ENCODE assay signal across 9 mouse cellular contexts in the genomic region with DNA sequence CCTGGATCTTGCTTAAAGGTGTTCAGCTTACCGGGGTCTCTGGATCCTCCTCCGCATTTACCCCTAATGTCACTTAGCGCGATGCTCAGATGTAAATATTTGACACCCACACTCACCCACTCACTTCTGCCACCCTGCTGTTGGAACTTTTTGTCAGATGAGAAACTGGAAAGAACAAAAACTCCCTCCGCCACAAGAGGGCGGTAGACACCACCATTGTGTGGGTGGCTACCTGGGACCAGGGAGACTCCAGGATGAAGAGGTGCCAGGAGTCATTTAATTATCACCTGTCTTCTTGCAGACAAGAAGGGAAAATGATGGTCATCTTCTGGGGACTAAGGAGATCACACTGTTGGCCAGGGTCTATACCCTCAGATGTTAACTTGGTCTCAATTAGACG. TPM values are rescaled to one million over a fixed set of nuclear protein-coding genes. Genes with fewer than 3 reads are reported as not detected.
DNase-seq lines count a peak whose midpoint lies in the region; ATAC-seq and TF ChIP-seq lines count a peak whose summit lies in the region.
"Had no signal": no experiment of that assay in that cellular context is flagged by ENCODE, and none has a peak within 500 bp of the region (broad histone marks: within the 10 kb centered on the region; RNA-seq: fewer than 3 reads in every experiment).

No protein-coding gene starts in this region.

- no peaks in the 10 kb centered on the region for H3K4me1 ChIP-seq in forebrain, postnatal 0 days (ENCODE audit: insufficient read depth)
- 0 out of 2 replicates have a peak, but pooled peaks cover 6% of the 10 kb centered on the region for H3K4me1 ChIP-seq in forebrain, embryonic 15.5 days
- H3K4me1 ChIP-seq in embryonic facial prominence, embryonic 11.5 days (ENCODE audit: control insufficient read depth, insufficient read depth, low read length), result no peaks in the 10 kb centered on the region
- H3K4me1 ChIP-seq in testis, adult 2 months (ENCODE audit: control insufficient read depth, insufficient read depth, low read length), result peaks cover 16% of the 10 kb centered on the region

- no peaks in the 10 kb centered on the region for H3K27me3 ChIP-seq in forebrain, postnatal 0 days (ENCODE audit: insufficient read depth, low read length)
- H3K27me3 ChIP-seq in forebrain, embryonic 15.5 days, result no peaks in the 10 kb centered on the region
- no peaks in the 10 kb centered on the region for H3K27me3 ChIP-seq in embryonic facial prominence, embryonic 11.5 days (ENCODE audit: control insufficient read depth, insufficient read depth, low read length)
- H3K27me3 ChIP-seq in testis, adult 2 months (ENCODE audit: control insufficient read depth, insufficient read depth, low read length), result no peaks in the 10 kb centered on the region
- H3K27me3 ChIP-seq: limb, embryonic 15.5 days had no signal

- no peaks in the 10 kb centered on the region for H3K36me3 ChIP-seq in forebrain, postnatal 0 days (ENCODE audit: insufficient read depth)
- no peaks in the 10 kb centered on the region for H3K36me3 ChIP-seq in forebrain, embryonic 15.5 days
- no peaks in the 10 kb centered on the region for H3K36me3 ChIP-seq in embryonic facial prominence, embryonic 11.5 days (replicated peaks; ENCODE audit: control insufficient read depth, insufficient read depth, low read depth, low read length)
- H3K36me3 ChIP-seq in testis, adult 2 months (ENCODE audit: control insufficient read depth, insufficient read depth, low read length), result no peaks in the 10 kb centered on the region
- H3K36me3 ChIP-seq: limb, embryonic 15.5 days had no signal

- no peak overlapping the region for H3K27ac ChIP-seq in forebrain, postnatal 0 days (ENCODE audit: low read depth, low read length)
- H3K27ac ChIP-seq in forebrain, embryonic 15.5 days (replicated peaks), result no peak overlapping the region
- no peak overlapping the region for H3K27ac ChIP-seq in embryonic facial prominence, embryonic 11.5 days (replicated peaks; ENCODE audit: low read depth, low read length)
- no peak overlapping the region for H3K27ac ChIP-seq in testis, adult 2 months (ENCODE audit: control insufficient read depth, insufficient read depth, low read depth, low read length)
- H3K27ac ChIP-seq: limb, embryonic 15.5 days had no signal

- ATAC-seq in forebrain, postnatal 0 days, result no peak
- no peak for ATAC-seq in forebrain, embryonic 15.5 days (replicated peaks)
- no peak for ATAC-seq in embryonic facial prominence, embryonic 11.5 days (replicated peaks; ENCODE audit: insufficient number of reproducible peaks, low FRiP score, low TSS enrichment, low read depth)

- H3K9ac ChIP-seq in forebrain, postnatal 0 days, result no peak overlapping the region
- no peak overlapping the region for H3K9ac ChIP-seq in forebrain, embryonic 15.5 days (replicated peaks)
- H3K9ac ChIP-seq in embryonic facial prominence, embryonic 11.5 days (replicated peaks; ENCODE audit: low read length), result no peak overlapping the region
- H3K9ac ChIP-seq: limb, embryonic 15.5 days had no signal

- WGBS in forebrain, postnatal 0 days, result 27% methylated on average over 7 of the region's 7 CpGs
- 22% methylated on average over 7 of the region's 7 CpGs for whole genome bisulfite sequencing in forebrain, embryonic 15.5 days
- WGBS in embryonic facial prominence, embryonic 11.5 days, result 21% methylated on average over 7 of the region's 7 CpGs

- peak; percentile 74 for TF ChIP-seq CTCF in forebrain, postnatal 0 days (IDR thresholded peaks at IDR 0.05; ENCODE audit: low read depth)
- peak; percentile 76 for TF ChIP-seq CTCF in testis, adult 2 months (IDR thresholded peaks at IDR 0.05; ENCODE audit: control insufficient read depth, insufficient read depth, insufficient replicate concordance, low read depth, low read length)

- no peak for TF ChIP-seq POLR2A in testis, adult 2 months (IDR thresholded peaks at IDR 0.05; ENCODE audit: control insufficient read depth, low read depth, low read length)

- no peak overlapping the region for H3K4me2 ChIP-seq in forebrain, postnatal 0 days (ENCODE audit: low read depth)
- no peak overlapping the region for H3K4me2 ChIP-seq in forebrain, embryonic 15.5 days (replicated peaks)
- H3K4me2 ChIP-seq in embryonic facial prominence, embryonic 11.5 days (ENCODE audit: low read depth, low read length), result no peak overlapping the region
- H3K4me2 ChIP-seq: limb, embryonic 15.5 days had no signal

- no peak overlapping the region for H3K4me3 ChIP-seq in forebrain, postnatal 0 days (ENCODE audit: low read depth, low read length)
- H3K4me3 ChIP-seq in forebrain, embryonic 15.5 days, result no peak overlapping the region
- H3K4me3 ChIP-seq in embryonic facial prominence, embryonic 11.5 days (ENCODE audit: low read depth, low read length), result no peak overlapping the region
- no peak overlapping the region for H3K4me3 ChIP-seq in testis, adult 2 months (ENCODE audit: control insufficient read depth, low read depth, low read length)
- H3K4me3 ChIP-seq: limb, embryonic 15.5 days had no signal

- peak; percentile 54 for DNase-seq in forebrain, postnatal 0 days
- peak; percentile 56 to 59 for DNase-seq in B cell, adult 2 months
- DNase-seq in adrenal gland, postnatal 25 days, result peak; percentile 65
- DNase-seq in embryonic facial prominence, embryonic 11.5 days (ENCODE audit: low spot score), result peak; percentile 73
- DNase-seq in layer of hippocampus, adult 8-10 months (ENCODE audit: low spot score in 2 of 2), result peak; percentile 51 to 77
- DNase-seq in lung, postnatal 25 days (ENCODE audit: low spot score), result peak; percentile 50

- H3K9me3 ChIP-seq in forebrain, postnatal 0 days (ENCODE audit: low read length), result no peaks in the 10 kb centered on the region
- H3K9me3 ChIP-seq in forebrain, embryonic 15.5 days, result no peaks in the 10 kb centered on the region
- no peaks in the 10 kb centered on the region for H3K9me3 ChIP-seq in embryonic facial prominence, embryonic 11.5 days (replicated peaks; ENCODE audit: control insufficient read depth, low read length)
- H3K9me3 ChIP-seq: limb, embryonic 15.5 days had no signal

RNA-seq across cellular contexts. Expression of a gene that starts 30.3 kb away (rescaled TPM):
- total RNA-seq in forebrain, postnatal 0 days (2014; rRNA removed), result not detected in 2 replicates
- not detected in 2 replicates for polyA plus RNA-seq in forebrain, postnatal 0 days (2015; fragmentation: Nextera tagmentation; extraction: Ambion mirVana)
- polyA plus RNA-seq in forebrain, embryonic 15.5 days (2015; fragmentation: Nextera tagmentation; extraction: Ambion mirVana), result not detected in 2 replicates
- total RNA-seq in adrenal gland, postnatal 25 days (2021), result not detected in 2 replicates
- polyA plus RNA-seq in embryonic facial prominence, embryonic 11.5 days (2014; fragmentation: Nextera tagmentation; extraction: Ambion mirVana), result not detected in 2 replicates
- total RNA-seq in layer of hippocampus, adult 8-10 months (2022), result not detected
- polyA plus RNA-seq in testis, adult 2 months (2012; rRNA removed), result not detected in 2 replicates
- polyA plus RNA-seq: limb, embryonic 15.5 days had no signal

RNA-seq across cellular contexts. Expression of a gene that starts 52.2 kb away (rescaled TPM):
- total RNA-seq in forebrain, postnatal 0 days (2014; rRNA removed), result 0.19 and 1.2 TPM in 2 replicates
- polyA plus RNA-seq in forebrain, postnatal 0 days (2015; fragmentation: Nextera tagmentation; extraction: Ambion mirVana), result 0.11 and 0.36 TPM in 2 replicates
- 0.19 and 0.29 TPM in 2 replicates for polyA plus RNA-seq in forebrain, embryonic 15.5 days (2015; fragmentation: Nextera tagmentation; extraction: Ambion mirVana)
- 0.15 TPM in 1 of 2 replicates, not detected in the other for total RNA-seq in adrenal gland, postnatal 25 days (2021)
- 0.24 and 0.36 TPM in 2 replicates for polyA plus RNA-seq in embryonic facial prominence, embryonic 11.5 days (2014; fragmentation: Nextera tagmentation; extraction: Ambion mirVana)
- 1 to 10 TPM in 1 of 4 experiments, under 1 TPM in 3; 0.52 to 1.0 (median 0.85) TPM for total RNA-seq in layer of hippocampus, adult 8-10 months (2022)
- polyA plus RNA-seq in testis, adult 2 months (2012; rRNA removed), result 1.9 and 3.1 TPM in 2 replicates

RNA-seq across cellular contexts. Expression of a gene that starts 52.3 kb away (rescaled TPM):
- total RNA-seq in forebrain, postnatal 0 days (2014; rRNA removed), result 197 and 258 TPM in 2 replicates
- polyA plus RNA-seq in forebrain, postnatal 0 days (2015; fragmentation: Nextera tagmentation; extraction: Ambion mirVana), result 439 and 481 TPM in 2 replicates
- 381 and 388 TPM in 2 replicates for polyA plus RNA-seq in forebrain, embryonic 15.5 days (2015; fragmentation: Nextera tagmentation; extraction: Ambion mirVana)
- 284 and 290 TPM in 2 replicates for total RNA-seq in adrenal gland, postnatal 25 days (2021)
- polyA plus RNA-seq in embryonic facial prominence, embryonic 11.5 days (2014; fragmentation: Nextera tagmentation; extraction: Ambion mirVana), result 443 and 467 TPM in 2 replicates
- 100 to 1,000 TPM; 194 to 246 (median 216) TPM for total RNA-seq in layer of hippocampus, adult 8-10 months (2022)
- 88.1 and 92.3 TPM in 2 replicates for polyA plus RNA-seq in testis, adult 2 months (2012; rRNA removed)
